Mouse (Mus musculus) layer of hippocampus, postnatal 14 days (tissue): ENCODE data around the gene Anapc5. TPM values are rescaled to one million over a fixed set of nuclear protein-coding genes. Genes with fewer than 3 reads are reported as not detected.

Experiments used
- DNase-seq, 2 experiments: peaks; one replicate each; pipeline ENCODE4 v3.0.0; 2021 to 2022; ENCODE audit warnings: low spot score in 2 of 2, mixed read lengths in 1 of 2
- total RNA-seq, 2 experiments: library from RNA; stranded (reverse); gene quantifications; 2 replicates each; pipeline ENCODE4 v1.2.3; 2021

Anapc5 gene
- total RNA-seq, 2 experiments from 2014 or later, result 215 to 219 TPM

DNA sequence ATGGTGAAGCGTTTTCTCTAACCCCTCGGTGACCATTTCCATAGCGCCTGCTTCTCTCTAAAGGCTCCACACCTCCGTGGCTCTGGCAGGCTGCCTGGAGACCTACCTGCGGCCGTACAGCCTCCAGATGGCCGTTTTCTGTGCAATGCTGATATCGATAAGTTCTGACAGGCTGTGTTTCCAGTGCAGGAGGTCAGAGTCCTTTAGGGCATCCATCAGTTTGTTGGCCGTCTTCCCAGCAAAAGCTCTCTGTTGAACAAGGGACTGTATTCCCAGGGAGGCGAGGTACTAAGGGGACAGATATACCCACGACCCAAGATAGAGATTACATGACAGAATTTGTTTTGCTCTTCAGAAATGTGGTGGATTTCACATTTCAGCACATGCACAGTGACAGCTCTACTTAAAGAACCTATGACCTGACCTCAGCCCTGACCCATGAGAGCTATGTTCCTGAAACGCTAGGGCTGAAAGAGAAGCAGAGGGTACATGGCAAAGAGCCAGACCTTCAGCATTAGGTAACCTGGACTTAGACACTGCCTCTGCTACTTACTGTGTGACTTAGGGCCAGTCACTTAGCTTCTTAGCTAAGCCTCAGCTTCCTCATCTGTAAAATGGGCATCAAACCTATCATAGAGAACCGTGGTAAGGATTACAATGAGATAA is 20.7 kb downstream of the Anapc5 start:
- DNase-seq, result no peak

DNA sequence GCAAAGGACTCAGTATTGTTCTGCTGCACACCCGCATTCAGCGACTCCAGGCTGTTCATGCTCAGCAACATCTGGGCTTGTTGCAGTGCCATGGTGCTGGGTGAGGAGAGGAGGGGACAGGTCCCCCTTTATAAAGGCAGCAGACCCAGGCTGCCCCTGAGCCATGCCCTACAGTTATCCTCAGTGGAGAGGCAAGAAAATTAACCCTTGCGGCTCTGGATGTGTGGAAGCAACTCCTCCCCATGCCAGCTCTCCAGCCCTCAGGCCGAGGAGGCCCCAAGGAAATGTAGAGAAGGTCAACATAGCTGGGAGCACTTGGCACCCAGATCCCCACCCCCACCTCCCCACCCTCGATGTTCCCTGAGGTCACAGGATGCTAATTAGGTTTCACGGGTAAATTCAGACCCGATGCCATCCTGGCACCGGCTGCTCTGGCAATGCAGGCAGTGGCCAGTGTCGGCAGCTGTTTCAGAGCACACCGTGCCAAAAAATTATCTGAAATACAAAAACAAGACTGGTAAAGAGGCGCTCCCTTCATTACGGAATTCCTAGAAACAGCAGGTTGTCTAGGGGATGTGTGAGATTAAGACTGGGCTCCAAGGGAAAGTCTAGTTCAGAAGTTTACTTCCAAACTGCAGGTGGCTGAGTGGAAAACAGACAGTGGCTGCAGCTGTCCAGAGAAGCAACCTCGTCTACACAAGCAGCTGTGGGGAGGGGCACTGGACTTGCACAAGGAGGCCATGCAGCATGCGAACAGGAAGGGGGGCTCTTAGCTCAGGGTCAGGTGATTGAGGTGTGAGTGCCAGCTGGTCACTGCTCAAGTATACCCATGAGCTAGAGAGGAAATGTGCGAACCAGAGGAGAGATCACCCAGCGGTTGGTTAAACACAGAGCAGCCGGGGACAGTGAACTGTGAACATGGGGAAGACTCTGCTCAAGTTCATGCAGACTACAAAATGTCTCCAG is 21.5 kb downstream of the Anapc5 start:
- DNase-seq, result peak in 1 of 2 experiments; percentile 19

DNA sequence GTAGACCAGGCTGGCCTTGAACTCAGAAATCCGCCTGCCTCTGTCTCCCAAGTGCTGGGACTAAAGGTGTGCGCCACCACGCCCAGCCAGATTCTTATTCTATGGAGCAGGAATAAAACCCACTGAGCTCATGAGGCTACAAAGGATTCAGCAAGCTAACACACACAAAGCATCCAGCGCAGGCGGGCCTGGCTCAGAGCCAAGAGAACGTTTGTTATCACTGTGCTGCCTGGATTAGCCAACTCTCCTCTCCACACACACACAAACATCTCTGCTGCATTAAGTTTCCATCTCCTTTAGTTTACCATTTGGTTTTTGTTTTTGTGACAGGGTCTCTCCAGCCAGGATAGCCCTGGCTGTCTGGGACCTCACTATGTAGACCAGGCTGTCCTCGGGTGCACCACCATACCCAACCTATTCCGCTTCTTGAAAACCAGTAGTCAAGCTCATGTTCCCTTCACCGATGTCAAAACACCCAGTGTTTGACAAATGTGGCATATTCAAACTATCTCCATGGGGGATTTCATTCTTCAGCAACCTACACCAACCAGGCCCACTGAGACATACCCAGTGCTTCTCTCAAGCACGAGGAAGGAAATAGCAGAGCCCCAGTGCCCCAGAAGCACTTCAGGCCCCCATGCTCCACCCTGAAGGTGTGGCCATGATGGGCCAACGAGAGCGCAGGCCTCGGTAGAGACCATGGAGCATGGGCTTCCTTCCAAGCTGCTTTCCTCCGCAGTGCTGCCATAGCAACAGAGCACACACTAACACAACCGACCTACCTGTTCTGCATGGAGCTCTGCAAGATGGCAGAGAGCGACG is 22.4 kb downstream of the Anapc5 start:
- DNase-seq, result peak; percentile 73 to 87

DNA sequence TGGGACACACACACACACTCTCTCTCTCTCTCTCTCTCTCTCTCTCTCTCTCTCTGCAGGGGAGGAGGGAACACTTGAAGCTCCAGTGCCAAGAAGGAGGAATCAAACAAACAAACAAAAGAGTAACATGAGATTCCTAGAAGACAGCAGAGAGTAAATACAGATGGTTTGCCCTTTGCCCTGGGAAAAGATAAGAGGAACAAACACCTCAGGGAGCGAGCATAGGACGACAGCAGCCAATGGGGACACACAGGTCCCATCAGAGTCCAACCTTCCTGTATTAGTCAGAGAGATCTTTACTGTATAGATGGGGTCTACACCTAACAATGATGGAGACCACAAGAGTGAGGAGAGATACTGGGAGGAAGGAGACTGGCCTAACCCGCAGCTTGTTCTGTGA is 23.3 kb downstream of the Anapc5 start:
- no peak for DNase-seq

DNA sequence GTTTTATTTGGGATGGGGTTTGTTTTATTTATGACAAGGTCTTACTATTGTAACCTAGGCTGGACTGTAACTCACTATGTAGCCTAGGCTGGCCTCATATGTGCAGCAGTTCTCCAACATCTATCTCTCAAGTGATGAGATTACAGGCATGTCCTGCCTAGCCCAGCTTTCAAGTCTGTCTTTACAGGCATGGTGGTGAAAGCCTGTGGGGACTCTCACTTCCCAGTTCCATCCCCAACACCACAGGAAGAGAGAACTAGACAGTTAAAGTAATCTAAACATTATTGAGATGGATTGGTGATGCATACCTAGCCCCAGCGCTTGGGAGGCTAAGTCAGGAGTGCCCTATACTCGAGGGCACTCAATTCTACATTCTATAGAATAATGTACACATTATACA is 32.4 kb downstream of the Anapc5 start:
- DNase-seq, result no peak

DNA sequence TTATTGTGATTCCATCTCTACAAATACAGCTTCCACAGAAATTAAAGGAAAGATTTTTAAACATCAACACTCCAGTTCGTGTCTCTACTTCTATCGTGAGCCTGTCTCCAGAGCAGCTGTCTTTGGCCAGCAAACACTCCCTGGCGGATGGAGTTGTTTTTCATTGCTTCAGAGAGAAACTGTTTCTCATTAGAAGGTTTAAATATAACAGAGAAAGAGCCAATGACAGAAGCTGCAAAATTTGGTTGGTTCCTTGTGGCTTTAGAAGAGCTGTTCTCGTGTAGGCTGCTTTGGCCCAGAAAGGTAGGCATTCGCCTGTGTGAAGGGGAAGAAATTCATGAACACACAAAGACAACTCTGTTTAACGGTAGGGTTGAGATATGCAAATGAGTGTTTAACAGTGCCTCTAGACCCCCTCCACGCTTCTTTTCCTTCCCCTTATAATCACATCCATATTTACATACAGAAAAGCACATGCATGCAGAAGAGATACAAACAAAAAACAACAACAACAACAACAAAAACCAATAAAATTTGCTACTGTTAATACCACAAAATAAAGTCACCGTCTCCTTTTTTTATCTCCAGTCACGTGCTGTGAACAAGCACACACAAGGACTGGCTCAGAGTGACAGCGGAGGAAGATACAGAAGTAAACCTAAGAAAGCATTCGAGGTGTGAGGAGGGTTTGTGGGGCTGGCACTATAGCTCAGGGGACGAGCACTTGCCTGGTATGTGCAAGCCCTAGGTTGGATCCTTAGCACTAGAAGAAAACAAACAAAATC is 34.9 kb downstream of the Anapc5 start:
- DNase-seq, result peak; percentile 11 to 56

DNA sequence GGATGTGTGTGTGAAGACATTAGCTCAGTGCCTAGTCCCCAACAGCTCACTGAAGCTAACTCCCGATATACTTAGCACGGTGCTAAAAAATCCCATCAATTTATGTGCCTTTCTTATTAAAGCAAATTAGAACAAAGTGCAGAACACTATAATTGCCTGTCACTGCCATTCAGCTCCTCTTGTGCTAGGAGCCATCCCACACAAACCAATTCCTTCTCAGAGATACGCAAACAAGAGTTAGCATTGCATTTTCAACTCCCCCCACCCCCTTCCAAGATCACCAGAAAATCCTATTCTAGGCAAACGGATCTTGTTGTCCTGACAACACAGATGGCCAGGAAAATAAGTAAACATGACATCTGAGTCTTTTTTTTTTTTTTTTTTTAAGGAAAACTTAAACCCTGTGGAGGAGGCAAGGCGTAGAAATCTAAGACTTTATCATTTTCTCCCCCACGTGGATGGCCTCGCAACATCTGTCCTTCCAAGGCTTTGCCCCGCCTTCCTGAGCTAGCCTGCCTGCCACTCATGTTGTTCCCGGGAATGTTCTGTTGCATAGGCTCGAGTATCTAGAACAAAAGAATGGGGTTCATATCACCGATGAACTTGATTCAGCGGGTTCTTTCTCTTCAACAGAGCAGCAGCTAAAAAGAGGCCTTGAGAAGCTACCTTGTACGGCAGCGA is 37.3 kb downstream of the Anapc5 start:
- DNase-seq, result no peak

DNA sequence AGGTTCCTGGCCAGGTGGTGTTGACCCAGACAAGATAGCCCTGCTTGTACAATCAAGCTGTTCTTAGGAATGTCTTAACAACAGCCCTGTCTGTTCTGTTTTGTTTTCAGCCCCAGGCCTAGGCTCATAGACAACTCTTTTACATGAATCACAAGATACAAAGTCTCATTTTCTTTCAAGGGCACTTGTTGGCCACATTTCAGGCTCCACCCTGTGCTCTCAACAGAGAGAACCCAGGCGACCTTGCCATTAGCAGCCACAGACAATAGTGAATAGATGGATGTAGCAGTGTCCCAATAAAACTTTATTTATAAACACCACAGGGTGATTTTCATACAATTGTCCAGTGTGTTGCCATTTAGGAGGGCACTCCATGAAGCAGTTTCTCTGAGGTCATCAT is 39.1 kb downstream of the Anapc5 start:
- no peak for DNase-seq

DNA sequence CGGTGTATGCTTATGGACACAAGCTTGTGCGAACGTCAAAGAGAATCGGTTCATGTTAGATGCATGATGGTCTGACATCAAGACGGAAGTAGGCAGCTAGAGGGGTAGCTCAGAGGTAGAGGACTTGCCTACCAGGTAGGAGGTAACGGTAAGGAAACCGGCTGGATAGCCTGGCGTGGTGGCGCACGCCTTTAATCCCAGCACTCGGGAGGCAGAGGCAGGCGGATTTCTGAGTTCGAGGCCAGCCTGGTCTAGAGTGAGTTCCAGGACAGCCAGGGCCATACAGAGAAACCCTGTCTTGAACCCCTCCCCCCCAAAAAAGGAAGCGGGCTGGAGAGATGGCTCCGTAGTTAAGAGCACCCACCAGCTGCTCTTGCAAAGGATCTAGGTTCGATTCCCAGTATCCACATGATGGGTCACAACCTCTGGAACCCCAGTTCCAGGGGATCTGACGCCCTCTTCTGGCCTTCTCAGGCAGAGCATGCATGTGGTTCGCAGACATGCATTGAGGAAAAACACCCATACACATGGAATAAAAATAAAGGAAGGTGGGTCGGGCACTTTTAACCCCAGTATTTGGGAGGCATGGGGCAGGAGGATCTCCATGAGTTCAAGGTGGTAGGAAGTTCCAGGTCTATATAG is 40.2 kb downstream of the Anapc5 start:
- no peak for DNase-seq

DNA sequence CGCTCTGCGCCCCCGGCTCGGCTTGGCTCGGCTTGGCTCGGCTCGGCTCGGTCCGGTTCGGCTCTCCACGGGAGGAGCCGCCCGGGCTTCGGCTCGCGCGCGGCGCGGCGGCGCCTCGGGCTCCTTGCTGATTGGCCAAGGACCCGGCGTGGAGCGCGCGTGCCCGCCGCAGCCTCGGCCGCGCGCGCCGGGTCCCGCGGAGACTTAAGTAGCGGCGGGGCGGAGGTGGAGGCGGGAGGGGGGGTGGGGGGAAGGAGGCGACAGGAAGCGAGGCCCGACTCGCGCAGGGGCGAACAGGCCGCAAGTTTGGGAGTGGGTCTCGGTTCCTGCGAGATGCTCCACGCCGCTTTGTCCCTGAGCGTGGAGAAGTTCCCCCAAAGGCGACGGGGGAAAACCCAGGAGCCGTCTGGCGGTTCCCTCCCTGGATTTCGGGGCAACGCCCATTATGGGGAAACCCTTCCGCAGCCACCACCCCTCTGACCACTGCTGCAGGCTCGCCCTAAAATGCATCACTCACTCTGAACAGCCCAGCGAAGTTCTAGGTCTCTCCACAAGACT is 41.8 kb downstream of the Anapc5 start, which contains the start of gene Camkk2:
Camkk2 (minus strand) TSS at position 133 of the 558 bp plus-strand sequence.
- DNase-seq, result peak; percentile 73 to 79

DNA sequence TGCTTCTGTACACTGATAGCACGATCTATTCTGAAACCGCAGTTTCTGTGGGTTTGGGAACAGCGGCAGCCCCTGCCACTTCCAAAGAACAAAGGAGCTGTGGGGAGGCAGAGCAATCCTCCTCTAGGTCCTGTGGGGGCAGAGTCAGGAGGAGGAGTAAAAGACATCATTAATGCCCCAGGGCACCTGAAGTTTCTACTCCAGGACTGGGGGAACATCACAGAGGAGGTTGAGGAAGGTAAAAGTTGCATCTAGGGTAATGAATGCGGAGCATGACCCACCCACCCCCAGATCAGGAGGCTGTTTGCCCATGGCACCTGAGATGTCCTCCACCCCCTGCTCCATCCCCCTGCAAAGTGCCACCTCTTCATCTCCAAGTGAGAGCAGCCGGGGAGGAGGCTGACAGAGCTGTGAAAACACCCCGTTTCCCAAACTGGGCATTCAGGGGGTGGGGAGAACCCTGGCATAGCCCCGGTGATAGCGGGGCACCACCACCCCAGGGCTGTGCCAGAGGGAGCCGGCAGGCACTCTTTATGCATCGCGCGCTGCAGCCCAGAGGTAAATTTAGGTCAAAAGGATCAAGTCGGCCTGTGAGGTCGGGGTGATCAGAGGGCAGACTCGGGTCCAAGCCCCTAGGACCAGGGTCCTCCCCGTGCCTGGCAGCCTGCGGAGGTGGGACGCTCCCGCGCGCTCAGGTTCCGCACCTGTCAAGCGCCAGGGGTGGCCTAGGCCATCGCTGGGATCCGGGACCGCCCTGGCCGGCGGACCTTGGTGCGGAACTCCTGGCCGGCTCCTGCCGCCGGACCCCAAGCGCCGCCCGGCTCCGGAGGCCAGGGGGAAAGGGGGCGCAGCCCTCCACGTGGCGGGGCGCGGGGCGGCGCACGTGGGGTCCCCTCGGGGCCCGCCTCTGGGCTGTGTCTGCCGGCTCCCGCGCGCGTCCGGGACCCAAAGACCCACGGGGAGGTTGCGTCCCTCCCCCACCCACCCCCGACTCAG is 42.6 kb downstream of the Anapc5 start:
- DNase-seq, result peak in 1 of 2 experiments; percentile 24

DNA sequence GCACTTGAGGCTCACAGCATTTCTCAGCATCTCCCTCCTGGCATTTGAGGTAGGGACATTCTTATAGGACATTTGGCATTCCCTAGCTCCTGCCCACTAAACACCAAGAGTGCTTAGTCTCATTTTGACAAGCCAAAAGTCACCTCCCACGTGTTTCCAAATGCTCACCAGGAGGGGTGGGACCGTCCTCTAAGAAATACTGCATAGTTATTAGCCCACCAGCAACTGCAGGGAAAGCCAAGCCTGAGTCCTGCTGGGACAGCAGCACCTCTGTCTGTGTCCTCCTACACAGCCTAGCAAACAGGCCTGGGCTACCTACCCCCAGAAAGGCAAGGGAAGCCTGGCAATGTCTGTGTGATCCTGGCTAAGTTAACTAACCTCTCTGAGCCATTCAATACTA is 43.8 kb downstream of the Anapc5 start:
- no peak for DNase-seq

DNA sequence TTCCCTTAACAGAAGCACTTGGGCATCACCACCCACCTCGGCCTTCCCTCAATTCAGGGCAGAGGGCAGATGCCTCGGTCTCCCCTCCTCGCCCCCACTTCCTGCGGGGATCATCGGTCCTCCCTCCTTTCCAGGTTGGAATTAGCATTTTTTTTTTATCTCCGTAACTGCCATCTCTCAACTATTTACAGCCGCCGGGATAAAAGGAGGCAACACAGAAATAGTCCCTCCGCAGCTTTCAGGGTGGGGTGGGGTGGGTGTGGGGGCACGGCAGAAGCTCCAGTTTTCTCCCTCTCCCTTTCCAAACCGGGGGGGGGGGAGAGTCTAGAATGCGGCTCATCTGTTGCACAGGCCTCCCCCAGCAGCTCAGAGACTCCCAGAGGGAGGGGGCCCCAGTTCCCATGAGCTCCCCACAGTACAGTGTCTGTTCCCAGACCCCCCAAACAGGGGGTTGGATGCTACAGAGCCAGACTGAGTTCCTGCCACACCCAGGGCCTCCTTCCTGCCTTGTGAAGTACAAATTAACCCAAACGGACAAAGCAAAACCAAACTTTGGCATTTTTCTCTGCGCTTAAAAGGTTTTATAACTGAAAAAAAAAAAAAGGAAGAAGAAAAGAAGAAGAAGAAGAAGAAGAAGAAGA is 45.4 kb downstream of the Anapc5 start:
- no peak for DNase-seq

DNA sequence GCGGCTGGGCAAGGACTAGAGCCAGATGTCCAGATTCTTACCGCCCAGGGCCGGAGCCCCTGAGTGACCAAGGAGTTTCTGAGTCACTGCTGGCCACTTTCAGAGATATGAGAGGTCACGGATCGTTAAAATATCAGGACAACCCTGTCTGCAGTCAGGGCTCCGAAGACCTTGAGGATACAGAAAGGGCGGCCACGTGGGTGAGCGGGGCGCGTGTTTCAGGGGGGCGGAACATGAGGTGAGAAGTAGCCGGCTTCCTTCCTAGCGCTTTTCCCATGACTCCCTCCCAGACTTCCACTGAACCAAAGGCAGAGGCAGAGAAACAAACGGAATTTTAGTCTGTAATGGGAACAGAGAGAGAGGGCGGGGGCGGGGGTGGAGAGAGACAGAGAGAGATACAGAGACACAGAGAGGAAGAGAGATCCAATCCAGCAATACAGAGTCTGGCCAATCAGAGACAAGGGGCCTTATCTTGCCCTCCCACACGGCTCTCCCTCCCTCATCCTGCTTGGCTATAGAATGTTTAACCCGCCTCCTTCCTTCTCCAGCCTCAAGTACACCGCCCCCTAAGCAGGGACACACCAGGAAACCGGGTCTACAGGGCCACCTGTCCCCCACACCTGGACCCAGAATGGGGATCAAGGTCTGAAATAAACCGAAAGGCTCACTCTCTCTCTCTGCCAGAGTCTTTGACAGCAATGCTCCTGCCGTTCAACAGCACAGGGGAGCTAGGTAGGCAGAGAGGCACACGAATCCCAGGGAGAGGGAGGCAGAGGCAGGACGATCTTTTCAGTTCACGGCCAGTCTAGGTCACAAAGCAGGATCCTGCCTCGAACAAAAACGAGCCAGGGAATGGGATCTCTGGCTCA is 46.2 kb downstream of the Anapc5 start:
- no peak for DNase-seq

DNA sequence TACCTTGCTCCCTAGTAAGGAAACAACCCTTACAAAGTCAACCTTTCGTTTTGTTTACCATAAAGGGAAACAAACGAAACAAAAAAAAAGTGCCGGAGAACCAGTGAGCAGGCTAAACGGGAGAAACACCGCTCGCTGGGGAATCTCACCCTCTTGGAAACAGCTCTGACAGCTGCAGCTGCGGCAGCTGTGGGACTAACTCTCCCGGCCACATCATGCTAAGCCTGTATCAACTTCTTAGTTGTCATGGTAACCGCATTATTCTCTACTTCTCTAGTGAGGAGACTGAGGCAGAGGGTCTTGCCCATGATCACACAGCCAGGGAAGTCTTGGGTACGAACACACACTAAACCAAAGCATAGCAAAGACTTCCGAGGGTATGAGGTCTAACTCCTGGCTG is 47.4 kb downstream of the Anapc5 start:
- DNase-seq, result no peak

DNA sequence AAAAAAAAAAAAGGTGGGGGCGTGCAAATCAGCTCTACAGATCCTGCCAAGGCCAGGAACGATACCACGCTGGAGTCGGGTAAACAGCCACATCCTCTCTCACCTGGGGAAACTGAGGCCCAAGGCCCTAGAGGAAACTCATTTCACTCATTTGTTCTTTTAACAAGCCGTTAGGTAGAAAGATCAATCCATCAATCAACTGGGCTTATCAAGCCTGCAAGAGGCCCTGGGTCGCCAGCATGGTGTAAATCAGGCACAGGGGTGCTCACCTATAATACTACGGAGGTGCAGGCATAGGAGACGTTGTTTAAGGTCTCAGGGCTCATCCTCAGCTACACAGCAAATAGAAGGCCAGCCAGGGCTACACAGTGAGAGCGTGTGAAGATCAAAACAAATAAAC is 49.7 kb downstream of the Anapc5 start:
- DNase-seq, result no peak
